26 mouse cellular contexts compared by ENCODE assay signal in the genomic region with DNA sequence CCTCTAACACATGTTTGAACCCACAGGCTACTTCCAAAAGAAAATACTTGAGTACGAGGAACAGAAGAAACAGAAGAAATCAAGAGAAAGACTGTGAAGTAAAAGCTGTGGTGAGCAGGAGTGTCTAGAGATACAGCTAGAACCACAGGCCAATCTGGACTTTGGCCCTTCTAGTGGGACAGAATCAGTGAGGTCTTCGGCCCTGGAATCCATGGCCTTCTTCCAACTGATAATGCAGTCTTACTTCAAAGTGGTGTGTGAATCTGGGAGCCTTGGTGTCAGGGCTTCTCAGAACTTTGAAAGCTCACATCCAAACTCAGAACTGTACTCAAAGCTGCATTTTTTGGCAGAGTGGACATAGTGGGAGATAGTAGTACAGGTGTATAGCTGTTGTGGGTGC.
"Had no signal": no experiment of that assay in that cellular context is flagged by ENCODE, and none has a peak within 500 bp of the region (broad histone marks: within the 10 kb centered on the region; RNA-seq: fewer than 3 reads in every experiment).

No protein-coding gene starts in this region.

- H3K4me1 ChIP-seq: hindbrain, embryonic 13.5 days; hindbrain, embryonic 15.5 days; limb, embryonic 10.5 days; limb, embryonic 12.5 days had no signal

- H3K9me3 ChIP-seq: heart, embryonic 13.5 days; heart, embryonic 15.5 days; hindbrain, embryonic 13.5 days; hindbrain, embryonic 15.5 days; kidney, embryonic 15.5 days; limb, embryonic 10.5 days; limb, embryonic 12.5 days; liver, embryonic 12.5 days had no signal

- H3K4me3 ChIP-seq: heart, adult 2 months; heart, embryonic 13.5 days; heart, embryonic 15.5 days; hindbrain, embryonic 13.5 days; hindbrain, embryonic 15.5 days; kidney, embryonic 15.5 days; left cerebral cortex, adult 2 months; limb, embryonic 10.5 days; limb, embryonic 12.5 days; liver, embryonic 12.5 days had no signal

- H3K27ac ChIP-seq: heart, adult 2 months; heart, embryonic 13.5 days; heart, embryonic 15.5 days; hindbrain, embryonic 13.5 days; hindbrain, embryonic 15.5 days; hindbrain, postnatal 0 days; kidney, embryonic 15.5 days; kidney, postnatal 0 days; left cerebral cortex, adult 2 months; limb, embryonic 10.5 days; limb, embryonic 12.5 days; liver, embryonic 12.5 days; liver, embryonic 14.5 days had no signal

- DNase-seq: forebrain, postnatal 0 days; gastrocnemius, postnatal 14 days; gastrocnemius, postnatal 36 days; heart, adult 2 months; heart, postnatal 14 days; heart, postnatal 36 days; kidney, adult 11 months; kidney, adult 2 months; kidney, adult 9 months; kidney, postnatal 14 days; kidney, postnatal 36 days; layer of hippocampus, adult 9-11 months; layer of hippocampus, postnatal 36 days had no signal

- H3K27me3 ChIP-seq: heart, embryonic 13.5 days; heart, embryonic 15.5 days; hindbrain, embryonic 13.5 days; hindbrain, embryonic 15.5 days; kidney, embryonic 15.5 days; limb, embryonic 12.5 days; liver, embryonic 12.5 days had no signal

- H3K9ac ChIP-seq: forebrain, postnatal 0 days; heart, embryonic 13.5 days; heart, embryonic 15.5 days; hindbrain, embryonic 13.5 days; hindbrain, embryonic 15.5 days; kidney, embryonic 15.5 days; limb, embryonic 12.5 days; liver, embryonic 12.5 days; liver, embryonic 14.5 days had no signal

- ATAC-seq: forebrain, postnatal 0 days; hindbrain, postnatal 0 days; liver, embryonic 12.5 days had no signal

- H3K4me2 ChIP-seq: heart, embryonic 11.5 days; heart, embryonic 13.5 days; heart, embryonic 15.5 days; hindbrain, embryonic 13.5 days; hindbrain, embryonic 15.5 days; kidney, embryonic 15.5 days; limb, embryonic 12.5 days; liver, embryonic 12.5 days had no signal
